Mouse (Mus musculus) midbrain, postnatal 0 days (tissue): Measurements from ENCODE around the gene Epha1. TPM values are rescaled to one million over a fixed set of nuclear protein-coding genes. Genes with fewer than 3 reads are reported as not detected.

Source experiments
- ATAC-seq: fragments of 200-750 bp; cut with Nextera tagmentation; 2 replicates; pipeline ENCODE4 v1.8.0; 2017; ENCODE audit warnings: moderate number of reproducible peaks, mild to moderate bottlenecking, moderate TSS enrichment, moderate library complexity; ENCODE audit not compliant: low FRiP score
- DNase-seq: peaks from one replicate; pipeline ENCODE4 v3.0.0-alpha.2; 2015; ENCODE audit warnings: low spot score
- H3K27ac ChIP-seq: fragments of 300-500 bp; sonication (generic); 2 replicates; pipeline ENCODE4 v1.5.1; 2014; ENCODE audit warnings: low read depth, mild to moderate bottlenecking, low read length, mixed read lengths
- H3K27me3 ChIP-seq: fragments of 300-500 bp; sonication (generic); 2 replicates; pipeline ENCODE4 v1.6.1; 2014; ENCODE audit warnings: low read length, control low read depth, mixed read lengths; ENCODE audit not compliant: insufficient read depth
- H3K36me3 ChIP-seq: fragments of 300-500 bp; sonication (generic); 2 replicates; pipeline ENCODE4 v1.6.1; 2014; ENCODE audit warnings: low read length, control low read depth, mixed read lengths; ENCODE audit not compliant: insufficient read depth
- H3K4me1 ChIP-seq: fragments of 300-500 bp; sonication (generic); 2 replicates; pipeline ENCODE4 v1.6.1; 2014; ENCODE audit warnings: mild to moderate bottlenecking, control low read depth, antibody characterized with exemption, low read length, mixed read lengths; ENCODE audit not compliant: insufficient read depth
- H3K4me2 ChIP-seq: fragments of 300-500 bp; sonication (generic); 2 replicates; pipeline ENCODE4 v1.6.1; 2014; ENCODE audit warnings: low read depth, mild to moderate bottlenecking, low read length, mixed read lengths; ENCODE audit not compliant: poor library complexity, severe bottlenecking
- H3K4me3 ChIP-seq: fragments of 300-500 bp; sonication (generic); 2 replicates; pipeline ENCODE4 v1.5.1; 2014; ENCODE audit warnings: low read depth, mild to moderate bottlenecking, low read length, moderate library complexity
- H3K9ac ChIP-seq: fragments of 300-500 bp; sonication (generic); replicated peaks from 2 replicates; pipeline ENCODE4 v1.6.1; 2014; ENCODE audit warnings: mild to moderate bottlenecking, low read length, moderate library complexity, mixed read lengths; ENCODE audit not compliant: poor library complexity, severe bottlenecking
- H3K9me3 ChIP-seq: fragments of 300-500 bp; sonication (generic); 2 replicates; pipeline ENCODE4 v1.6.1; 2016; ENCODE audit warnings: low read length, control low read depth
- CTCF ChIP-seq: IDR thresholded peaks from 2 replicates; pipeline ENCODE4 v1.5.1; 2016; ENCODE audit warnings: antibody characterized with exemption, mild to moderate bottlenecking
- WGBS: fragments of 180-500 bp; shearing (Covaris S2); extraction: QIAGEN DNeasy Blood & Tissue Kit; methylation state at CpG from one replicate; pipeline ENCODE4 v1.1.7; 2014; 5-methylcytosine and 5-hydroxymethylcytosine counted together
- polyA plus RNA-seq: library from polyadenylated mRNA; unstranded; fragments of >200 nt; fragmentation: Nextera tagmentation; extraction: Ambion mirVana; gene quantifications from 2 replicates; pipeline ENCODE4 v1.2.1, GENCODE M21; 2015
- total RNA-seq: library from RNA; depleted of rRNA; stranded (reverse); fragments of >200 nt; gene quantifications from 2 replicates; pipeline ENCODE4 v1.2.3, GENCODE M21; 2014

The Epha1 gene
- total and polyA plus RNA-seq, 2 experiments from 2014 or later = 0.58 to 0.71 TPM

- H3K27ac ChIP-seq = no peak overlapping the region
- no peak for ATAC-seq
These were observed 14.2 kb downstream of the Epha1 start for GRCm38 (mm10) chr6:42358901-42359300.

GRCm38 (mm10) chr6:42357901-42358300 is 15.2 kb downstream of the Epha1 start:
- Histone ChIP-seq H3K27me3 (no peaks in the 10 kb centered on the region), H3K4me2 (no peak overlapping the region), H3K4me3 (no peak overlapping the region), H3K9ac (no peak overlapping the region), H3K36me3 (peaks cover 36% of the 10 kb centered on the region), H3K27ac (no peak overlapping the region), H3K4me1 (0 out of 2 replicates have a peak, but pooled peaks cover 6% of the 10 kb centered on the region), H3K9me3 (no peaks in the 10 kb centered on the region)
- TF ChIP-seq CTCF = no peak
- DNase-seq = no peak
- WGBS = 64% methylated on average over 6 of the region's 6 CpGs
- ATAC-seq = no peak

More at GRCm38 (mm10) chr6:42358901-42359300, 14.2 kb downstream of the Epha1 start:
- Histone ChIP-seq H3K9me3 (no peaks in the 10 kb centered on the region), H3K9ac (no peak overlapping the region), H3K4me3 (no peak overlapping the region), H3K27me3 (no peaks in the 10 kb centered on the region), H3K4me1 (0 out of 2 replicates have a peak, but pooled peaks cover 2% of the 10 kb centered on the region), H3K4me2 (no peak overlapping the region), H3K36me3 (peaks cover 36% of the 10 kb centered on the region)
- WGBS = 94% methylated on average over 12 of the region's 12 CpGs
- DNase-seq = no peak
- no peak for TF ChIP-seq CTCF

- no peak for ATAC-seq
- Histone ChIP-seq H3K4me1 (peaks cover 9% of the 10 kb centered on the region; the same call in 1 of the 2 replicates), H3K9ac (no peak overlapping the region), H3K9me3 (no peaks in the 10 kb centered on the region), H3K4me2 (no peak overlapping the region), H3K4me3 (no peak overlapping the region), H3K36me3 (peaks cover 36% of the 10 kb centered on the region), H3K27ac (no peak overlapping the region), H3K27me3 (no peaks in the 10 kb centered on the region)
- TF ChIP-seq CTCF = no peak
- 95% methylated on average over 5 of the region's 5 CpGs for WGBS
- no peak for DNase-seq
These were observed 16.2 kb downstream of the Epha1 start for GRCm38 (mm10) chr6:42356913-42357312.

- H3K9me3 ChIP-seq = no peaks in the 10 kb centered on the region
- H3K9ac ChIP-seq = no peak overlapping the region
- H3K27me3 ChIP-seq = no peaks in the 10 kb centered on the region
- 95% methylated on average over 13 of the region's 13 CpGs for WGBS
- DNase-seq = no peak
- no peak overlapping the region for H3K4me2 ChIP-seq
- H3K36me3 ChIP-seq = peaks cover 36% of the 10 kb centered on the region
- TF ChIP-seq CTCF = no peak
- no peak for ATAC-seq
- H3K27ac ChIP-seq = no peak overlapping the region
- H3K4me1 ChIP-seq = peaks cover 15% of the 10 kb centered on the region; the same call in 1 of the 2 replicates
- H3K4me3 ChIP-seq = no peak overlapping the region
These were observed 17.1 kb downstream of the Epha1 start for GRCm38 (mm10) chr6:42355794-42356600.

- no peak for DNase-seq
- Histone ChIP-seq H3K9ac (no peak overlapping the region), H3K4me1 (peaks cover 17% of the 10 kb centered on the region; the same call in 1 of the 2 replicates), H3K27ac (no peak overlapping the region), H3K36me3 (peaks cover 36% of the 10 kb centered on the region), H3K4me2 (no peak overlapping the region), H3K4me3 (no peak overlapping the region), H3K27me3 (no peaks in the 10 kb centered on the region), H3K9me3 (no peaks in the 10 kb centered on the region)
- no peak for TF ChIP-seq CTCF
- ATAC-seq = no peak
- 99% methylated on average over 6 of the region's 6 CpGs for WGBS
These were observed 17.7 kb downstream of the Epha1 start for GRCm38 (mm10) chr6:42355366-42355765.
